Mouse (Mus musculus) C2C12 (cell line): ENCODE measurements around the gene Fgd3. TPM values are rescaled to one million over a fixed set of nuclear protein-coding genes. Genes with fewer than 3 reads are reported as not detected.

Experiments
- H3K27me3 ChIP-seq: one replicate; pipeline ENCODE4 v1.6.1; 2011; ENCODE audit not compliant: control insufficient read depth, insufficient read depth, insufficient read length
- H3K36me3 ChIP-seq: one replicate; pipeline ENCODE4 v1.6.1; 2011; ENCODE audit not compliant: control insufficient read depth, insufficient read depth
- H3K4me3 ChIP-seq: one replicate; pipeline ENCODE4 v1.5.1; 2011; ENCODE audit warnings: mild to moderate bottlenecking, control low read depth; ENCODE audit not compliant: poor library complexity, insufficient read depth, severe bottlenecking
- H3K79me2 ChIP-seq: one replicate; pipeline ENCODE4 v1.6.1; 2011; ENCODE audit not compliant: control insufficient read depth, insufficient read depth
- H3K79me3 ChIP-seq: one replicate; pipeline ENCODE4 v1.6.1; 2011; ENCODE audit warnings: low read depth, control low read depth
- H3ac ChIP-seq: one replicate; pipeline ENCODE3; 2011; ENCODE audit warnings: low read depth; ENCODE audit not compliant: control insufficient read depth, insufficient read length
- CEBPB ChIP-seq: IDR thresholded peaks from one replicate; pipeline ENCODE4 v1.6.1; 2011; ENCODE audit warnings: low read depth, mild to moderate bottlenecking, control low read depth, moderate library complexity
- CTCF ChIP-seq: IDR thresholded peaks from one replicate; pipeline ENCODE4 v1.5.1; 2011; ENCODE audit not compliant: control insufficient read depth, insufficient read depth, insufficient read length
- FOSL1 ChIP-seq: IDR thresholded peaks from one replicate; pipeline ENCODE4 v1.8.0; 2011; ENCODE audit warnings: mild to moderate bottlenecking, low read length; ENCODE audit not compliant: poor library complexity, insufficient read depth, severe bottlenecking
- MAX ChIP-seq: IDR thresholded peaks from one replicate; pipeline ENCODE4 v1.6.1; 2011; ENCODE audit warnings: mild to moderate bottlenecking, control low read depth
- MYOD1 ChIP-seq: IDR thresholded peaks from one replicate; pipeline ENCODE4 v1.6.1; 2011; ENCODE audit warnings: low read depth; ENCODE audit not compliant: control insufficient read depth, insufficient read length
- MYOG ChIP-seq: IDR thresholded peaks from one replicate; pipeline ENCODE4 v1.6.1; 2011; ENCODE audit not compliant: control insufficient read depth, insufficient read length; ENCODE audit errors: extremely low read depth
- USF1 ChIP-seq: IDR thresholded peaks from one replicate; pipeline ENCODE4 v1.6.1; 2011; ENCODE audit warnings: low read depth, mild to moderate bottlenecking, control low read depth, moderate library complexity
- polyA plus RNA-seq: library from polyadenylated mRNA; unstranded; fragments of >200 nt; fragmentation: generic; extraction: Trizol; gene quantifications from one replicate; pipeline ENCODE4 v1.2.1, GENCODE M21; 2012; ENCODE audit warnings: missing spikeins

Fgd3 gene
- polyA plus RNA-seq, 1 experiment: 44.8 TPM

- Histone ChIP-seq H3K36me3 (no peaks in the 10 kb centered on the region), H3K4me3 (no peak overlapping the region), H3K27me3 (no peaks in the 10 kb centered on the region), H3ac (no peak overlapping the region), H3K79me2 (peaks cover 100% of the 10 kb centered on the region), H3K79me3 (peaks cover 88% of the 10 kb centered on the region)
- TF ChIP-seq MYOG: no peak
- TF ChIP-seq MAX: no peak
- no peak for TF ChIP-seq CTCF
- no peak for TF ChIP-seq CEBPB
- no peak for TF ChIP-seq MYOD1
- TF ChIP-seq FOSL1: no peak
- TF ChIP-seq USF1: no peak
Observed at GRCm38 (mm10) chr13:49353422-49353821, 33.3 kb upstream of the Fgd3 start.

GRCm38 (mm10) chr13:49352581-49353159, 32.6 kb upstream of the Fgd3 start:
- H3K36me3 ChIP-seq: no peaks in the 10 kb centered on the region
- no peak overlapping the region for H3K4me3 ChIP-seq
- H3ac ChIP-seq: no peak overlapping the region
- H3K79me3 ChIP-seq: peaks cover 88% of the 10 kb centered on the region
- no peaks in the 10 kb centered on the region for H3K27me3 ChIP-seq
- peaks cover 100% of the 10 kb centered on the region for H3K79me2 ChIP-seq
- peak; percentile 81 for TF ChIP-seq CEBPB
- TF ChIP-seq USF1: no peak
- TF ChIP-seq MAX: peak; percentile 50
- TF ChIP-seq MYOG: no peak
- peak; percentile 94 for TF ChIP-seq MYOD1
- no peak for TF ChIP-seq CTCF
- peak; percentile 25 for TF ChIP-seq FOSL1

GRCm38 (mm10) chr13:49349836-49350505, 29.9 kb upstream of the Fgd3 start:
- H3K27me3 ChIP-seq: no peaks in the 10 kb centered on the region
- H3K4me3 ChIP-seq: no peak overlapping the region
- peaks cover 86% of the 10 kb centered on the region for H3K79me3 ChIP-seq
- no peak overlapping the region for H3ac ChIP-seq
- H3K36me3 ChIP-seq: no peaks in the 10 kb centered on the region
- TF ChIP-seq CEBPB (no peak), MYOD1 (no peak), MYOG (no peak), CTCF (no peak), FOSL1 (no peak), MAX (no peak), USF1 (no peak)
- peaks cover 100% of the 10 kb centered on the region for H3K79me2 ChIP-seq

GRCm38 (mm10) chr13:49349335-49349734, 29.2 kb upstream of the Fgd3 start:
- Histone ChIP-seq H3K4me3 (no peak overlapping the region), H3K79me2 (peaks cover 100% of the 10 kb centered on the region), H3K27me3 (no peaks in the 10 kb centered on the region), H3K36me3 (no peaks in the 10 kb centered on the region), H3K79me3 (peaks cover 86% of the 10 kb centered on the region), H3ac (no peak overlapping the region)
- TF ChIP-seq CEBPB: no peak
- no peak for TF ChIP-seq MYOD1
- TF ChIP-seq MAX: no peak
- no peak for TF ChIP-seq FOSL1
- TF ChIP-seq CTCF: no peak
- TF ChIP-seq MYOG: no peak
- TF ChIP-seq USF1: no peak

GRCm38 (mm10) chr13:49348522-49348921, 28.4 kb upstream of the Fgd3 start:
- no peaks in the 10 kb centered on the region for H3K27me3 ChIP-seq
- peaks cover 100% of the 10 kb centered on the region for H3K79me2 ChIP-seq
- H3K36me3 ChIP-seq: no peaks in the 10 kb centered on the region
- H3K4me3 ChIP-seq: no peak overlapping the region
- H3ac ChIP-seq: no peak overlapping the region
- no peak for TF ChIP-seq MYOD1
- H3K79me3 ChIP-seq: peaks cover 86% of the 10 kb centered on the region

GRCm38 (mm10) chr13:49345476-49345875, 25.4 kb upstream of the Fgd3 start:
- Histone ChIP-seq H3ac (no peak overlapping the region), H3K36me3 (peaks cover 6% of the 10 kb centered on the region), H3K4me3 (no peak overlapping the region), H3K79me2 (peaks cover 93% of the 10 kb centered on the region), H3K27me3 (no peaks in the 10 kb centered on the region), H3K79me3 (peaks cover 86% of the 10 kb centered on the region)
- TF ChIP-seq USF1 (no peak), CEBPB (no peak), FOSL1 (no peak), MAX (peak; percentile 72), MYOD1 (peak; percentile 92), MYOG (no peak), CTCF (no peak)
